In genomic region chr10:80118552-80118951, GRCm38 (mm10) we compare ENCODE assay signal across 9 mouse cellular contexts. TPM values are rescaled to one million over a fixed set of nuclear protein-coding genes. Genes with fewer than 3 reads are reported as not detected.
DNase-seq lines count a peak whose midpoint lies in the region; ATAC-seq and TF ChIP-seq lines count a peak whose summit lies in the region.
"Had no signal": no experiment of that assay in that cellular context is flagged by ENCODE, and none has a peak within 500 bp of the region (broad histone marks: within the 10 kb centered on the region; RNA-seq: fewer than 3 reads in every experiment).

No protein-coding gene starts in this region.

- no peak for ATAC-seq in cerebellum, adult (ENCODE audit: insufficient number of reproducible peaks, low FRiP score, low TSS enrichment)
- ATAC-seq in limb, embryonic 14.5 days (ENCODE audit: low FRiP score, low read depth), result no peak
- no peak for ATAC-seq in stomach, postnatal 0 days (ENCODE audit: low FRiP score, low TSS enrichment)

- H3K27me3 ChIP-seq in limb, embryonic 14.5 days (ENCODE audit: control insufficient read depth, insufficient read depth, low read length), result no peaks in the 10 kb centered on the region
- H3K27me3 ChIP-seq in stomach, postnatal 0 days (ENCODE audit: control insufficient read depth, insufficient read depth, low read length), result no peaks in the 10 kb centered on the region

- peak; percentile 67 for DNase-seq in cerebellum, adult 11-12 months
- peak; percentile 23 for DNase-seq in right cerebral cortex, postnatal 4 days
- DNase-seq in right cerebral cortex, postnatal 14 days, result no peak
- no peak for DNase-seq in limb, embryonic 14.5 days (ENCODE audit: low spot score)
- DNase-seq in stomach, postnatal 0 days (ENCODE audit: low spot score), result no peak
- no peak for DNase-seq in c-Kit-positive CD71-positive TER-119-positive erythroid progenitor cells, embryonic 14.5 days (ENCODE audit: low spot score)
- DNase-seq in frontal cortex, postnatal 14 days (ENCODE audit: low spot score in 2 of 2), result no peak
- DNase-seq: lung, postnatal 10 days had no signal

- no peak for TF ChIP-seq EP300 in stomach, postnatal 0 days (optimal IDR thresholded peaks at IDR 0.05)

- no peaks in the 10 kb centered on the region for H3K9me3 ChIP-seq in limb, embryonic 14.5 days (ENCODE audit: control insufficient read depth, low read length)
- H3K9me3 ChIP-seq in stomach, postnatal 0 days (ENCODE audit: control insufficient read depth, low read length), result no peaks in the 10 kb centered on the region

- H3K4me1 ChIP-seq in limb, embryonic 14.5 days (ENCODE audit: control insufficient read depth, insufficient read depth, low read length), result peaks cover 22% of the 10 kb centered on the region
- H3K4me1 ChIP-seq in stomach, postnatal 0 days (replicated peaks; ENCODE audit: control insufficient read depth, insufficient read depth), result peaks cover 10% of the 10 kb centered on the region; the same call in 1 of the 2 replicates

- no peak for TF ChIP-seq POLR2A in limb, embryonic 14.5 days (IDR thresholded peaks at IDR 0.05; ENCODE audit: borderline replicate concordance, extremely low read depth, insufficient read depth, insufficient read length)

- H3K4me3 ChIP-seq in limb, embryonic 14.5 days (replicated peaks; ENCODE audit: low read length), result peak overlapping the region; percentile 90
- H3K4me3 ChIP-seq in stomach, postnatal 0 days (ENCODE audit: low read depth, low read length), result no peak overlapping the region; the same call in 1 of the 2 replicates

- H3K27ac ChIP-seq in limb, embryonic 14.5 days (replicated peaks; ENCODE audit: low read depth, low read length), result no peak overlapping the region
- no peak overlapping the region for H3K27ac ChIP-seq in stomach, postnatal 0 days (replicated peaks)

- H3K9ac ChIP-seq in limb, embryonic 14.5 days (ENCODE audit: low read depth, low read length, severe bottlenecking), result peak overlapping the region; percentile 78; the same call in 1 of the 2 replicates
- H3K9ac ChIP-seq in stomach, postnatal 0 days (ENCODE audit: low read length), result peak overlapping the region; percentile 27; the same call in 1 of the 2 replicates

- peaks cover 38% of the 10 kb centered on the region for H3K36me3 ChIP-seq in limb, embryonic 14.5 days (ENCODE audit: control insufficient read depth, insufficient read depth, low read length)
- 0 out of 2 replicates have a peak, but pooled peaks cover 3% of the 10 kb centered on the region for H3K36me3 ChIP-seq in stomach, postnatal 0 days (ENCODE audit: control insufficient read depth, insufficient read depth, low read length)

- 79% methylated on average over 6 of the region's 6 CpGs for WGBS in limb, embryonic 14.5 days
- 67% methylated on average over 6 of the region's 6 CpGs for WGBS in stomach, postnatal 0 days

- TF ChIP-seq CTCF in stomach, postnatal 0 days (IDR thresholded peaks at IDR 0.05; ENCODE audit: low read depth), result no peak

- H3K4me2 ChIP-seq in limb, embryonic 14.5 days (replicated peaks; ENCODE audit: low read depth, low read length, severe bottlenecking), result peak overlapping the region; percentile 95
- H3K4me2 ChIP-seq in stomach, postnatal 0 days (replicated peaks; ENCODE audit: low read depth), result peak overlapping the region; percentile 90; the same call in 1 of the 2 replicates

RNA-seq across cellular contexts. Expression of gene Stk11, which starts 2.9 kb away (rescaled TPM):
- 133 and 147 TPM in 2 replicates for polyA plus RNA-seq in limb, embryonic 14.5 days (2012; rRNA removed)
- 30.1 and 32.4 TPM in 2 replicates for polyA plus RNA-seq in limb, embryonic 14.5 days (2014; fragmentation: Nextera tagmentation; extraction: Ambion mirVana)
- polyA plus RNA-seq in stomach, postnatal 0 days (2015; fragmentation: Nextera tagmentation; extraction: Ambion mirVana), result 10.3 and 11.2 TPM in 2 replicates

RNA-seq across cellular contexts. Expression of gene Sbno2, which starts 13.2 kb away (rescaled TPM):
- polyA plus RNA-seq in limb, embryonic 14.5 days (2012; rRNA removed), result 24.9 and 29.5 TPM in 2 replicates
- polyA plus RNA-seq in limb, embryonic 14.5 days (2014; fragmentation: Nextera tagmentation; extraction: Ambion mirVana), result 15.3 and 16.8 TPM in 2 replicates
- polyA plus RNA-seq in stomach, postnatal 0 days (2015; fragmentation: Nextera tagmentation; extraction: Ambion mirVana), result 10.7 and 11.0 TPM in 2 replicates

RNA-seq across cellular contexts. Expression of gene Atp5d, which starts 19.9 kb away (rescaled TPM):
- 449 and 577 TPM in 2 replicates for polyA plus RNA-seq in limb, embryonic 14.5 days (2012; rRNA removed)
- polyA plus RNA-seq in limb, embryonic 14.5 days (2014; fragmentation: Nextera tagmentation; extraction: Ambion mirVana), result 477 TPM in 2 replicates
- 679 and 705 TPM in 2 replicates for polyA plus RNA-seq in stomach, postnatal 0 days (2015; fragmentation: Nextera tagmentation; extraction: Ambion mirVana)

RNA-seq across cellular contexts. Expression of gene Cbarp, which starts 22.1 kb away (rescaled TPM):
- polyA plus RNA-seq in limb, embryonic 14.5 days (2012; rRNA removed), result 28.9 and 36.0 TPM in 2 replicates
- 7.5 and 9.3 TPM in 2 replicates for polyA plus RNA-seq in limb, embryonic 14.5 days (2014; fragmentation: Nextera tagmentation; extraction: Ambion mirVana)
- 4.2 and 4.3 TPM in 2 replicates for polyA plus RNA-seq in stomach, postnatal 0 days (2015; fragmentation: Nextera tagmentation; extraction: Ambion mirVana)

RNA-seq across cellular contexts. Expression of gene Midn, which starts 29.5 kb away (rescaled TPM):
- 108 and 161 TPM in 2 replicates for polyA plus RNA-seq in limb, embryonic 14.5 days (2012; rRNA removed)
- polyA plus RNA-seq in limb, embryonic 14.5 days (2014; fragmentation: Nextera tagmentation; extraction: Ambion mirVana), result 33.4 and 39.6 TPM in 2 replicates
- polyA plus RNA-seq in stomach, postnatal 0 days (2015; fragmentation: Nextera tagmentation; extraction: Ambion mirVana), result 8.5 and 9.6 TPM in 2 replicates

Comparison
In these comparisons a context has a peak if more than half of its experiments do, and no peak if none do; other contexts are left out.
1. DNase-seq: peak in cerebellum, adult 11-12 months (single experiment) and right cerebral cortex, postnatal 4 days (single experiment); none in right cerebral cortex, postnatal 14 days (single experiment), limb, embryonic 14.5 days (single experiment), stomach, postnatal 0 days (single experiment), c-Kit-positive CD71-positive TER-119-positive erythroid progenitor cells, embryonic 14.5 days (single experiment) and frontal cortex, postnatal 14 days (0 of 2).